Mouse (Mus musculus) G1E (cell line): ENCODE measurements around the gene Cfd. TPM values are rescaled to one million over a fixed set of nuclear protein-coding genes. Genes with fewer than 3 reads are reported as not detected.

Experiments used
- ATAC-seq: 2 replicates; pipeline ENCODE4 v1.8.0; 2016; ENCODE audit warnings: mild to moderate bottlenecking; ENCODE audit not compliant: insufficient number of reproducible peaks, poor library complexity, low FRiP score, severe bottlenecking; ENCODE audit errors: extremely low read depth
- DNase-seq: peaks from one replicate; pipeline ENCODE4 v3.0.0; 2012; ENCODE audit warnings: low spot score
- H3K27me3 ChIP-seq: 2 replicates; pipeline ENCODE4 v1.6.1; 2012; ENCODE audit warnings: mild to moderate bottlenecking, low read length, inconsistent platforms; ENCODE audit not compliant: insufficient read depth
- H3K36me3 ChIP-seq: replicated peaks from 2 replicates; pipeline ENCODE3; 2012; ENCODE audit warnings: mild to moderate bottlenecking, inconsistent platforms
- H3K4me1 ChIP-seq: 2 replicates; pipeline ENCODE4 v1.6.1; 2012; ENCODE audit warnings: low read depth, low read length, inconsistent platforms, mixed read lengths; ENCODE audit not compliant: insufficient read depth
- H3K4me3 ChIP-seq: 2 replicates; pipeline ENCODE4 v1.5.1; 2012; ENCODE audit warnings: low read depth, mild to moderate bottlenecking, inconsistent platforms, low read length, moderate library complexity, mixed read lengths
- H3K9me3 ChIP-seq: replicated peaks from 2 replicates; pipeline ENCODE4 v1.6.1; 2012; ENCODE audit warnings: inconsistent platforms
- CTCF ChIP-seq: IDR thresholded peaks from 2 replicates; pipeline ENCODE4 v1.5.1; 2012; ENCODE audit warnings: low read depth, low read length, inconsistent platforms, mixed read lengths
- GATA1 ChIP-seq: IDR thresholded peaks from 2 replicates; pipeline ENCODE4 v1.6.1; 2012; ENCODE audit warnings: borderline replicate concordance, low read length, inconsistent platforms, mixed read lengths
- GATA2 ChIP-seq: IDR thresholded peaks from 2 replicates; pipeline ENCODE4 v1.6.1; 2012; ENCODE audit warnings: low read depth, low read length, inconsistent platforms, borderline replicate concordance
- POLR2AphosphoS5 ChIP-seq: IDR thresholded peaks from 2 replicates; pipeline ENCODE4 v1.6.1; 2012; ENCODE audit warnings: low read depth, low read length, inconsistent platforms; ENCODE audit not compliant: insufficient replicate concordance
- TAL1 ChIP-seq: conservative IDR thresholded peaks from 2 replicates; pipeline ENCODE4 v1.6.1; 2012; ENCODE audit warnings: low read depth, low read length, inconsistent platforms, mixed read lengths
- polyA plus RNA-seq: library from polyadenylated mRNA; stranded (reverse); fragments of >175 nt; gene quantifications from 2 replicates; pipeline ENCODE4 v1.2.3, GENCODE M21; 2012
- total RNA-seq, 2 experiments: library from RNA; stranded (forward) in 1 of 2; stranded (reverse) in 1 of 2; fragments of 200-1000 nt in 1 of 2; fragments of >200 nt in 1 of 2; fragmentation: Nextera tagmentation in 1 of 2; gene quantifications; 2 replicates each; pipeline ENCODE4 v1.2.3; 2014 to 2017

Gene Cfd
- total and polyA plus RNA-seq, 3 experiments = not detected

GRCm38 (mm10) chr10:79914131-79914947 lies 23.7 kb downstream of the Cfd start:
- peaks cover 84% of the 10 kb centered on the region for H3K4me1 ChIP-seq
- peak overlapping the region; percentile 87; the same call in 1 of the 2 replicates for H3K4me3 ChIP-seq
- H3K27me3 ChIP-seq = no peaks in the 10 kb centered on the region; the same call in 1 of the 2 replicates
- no peaks in the 10 kb centered on the region for H3K9me3 ChIP-seq
- H3K36me3 ChIP-seq = peaks cover 51% of the 10 kb centered on the region
- DNase-seq (peak; percentile 80), ATAC-seq (peak; percentile 78)
- TF ChIP-seq TAL1 (peak; percentile 87), GATA1 (no peak)

DNA sequence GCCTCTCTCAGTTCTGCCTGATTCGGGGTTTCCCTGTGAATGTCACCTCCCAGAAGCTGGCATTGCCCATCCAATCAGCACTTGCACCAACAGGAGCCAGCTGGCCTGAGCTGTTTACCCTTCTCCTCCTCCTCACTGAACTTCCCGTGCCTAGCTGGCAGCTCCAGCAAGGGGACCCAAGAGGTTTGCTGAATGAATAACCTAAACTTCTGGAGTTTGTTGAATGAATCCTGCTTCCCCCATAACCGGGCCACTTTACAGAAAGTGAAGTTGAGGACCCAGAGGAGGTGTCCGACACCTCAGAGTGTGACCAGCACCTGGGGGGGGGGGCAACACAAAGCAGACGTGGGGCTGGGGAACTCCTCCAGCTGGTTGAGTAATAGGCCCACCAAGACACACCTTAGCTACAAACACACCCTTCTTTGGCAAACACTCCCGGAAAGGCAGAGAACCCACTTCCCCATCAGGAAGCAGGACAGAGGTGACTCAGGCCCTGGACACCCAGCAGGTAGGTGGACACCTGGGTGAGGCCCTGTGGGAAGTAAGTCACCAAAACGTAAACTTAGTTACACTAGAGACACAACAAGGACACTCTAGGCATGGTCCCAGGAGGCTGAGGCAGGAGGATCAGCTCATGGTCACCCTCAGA lies 24.4 kb downstream of the Cfd start:
- Histone ChIP-seq H3K4me3 (peak overlapping the region; percentile 87; the same call in 1 of the 2 replicates), H3K27me3 (no peaks in the 10 kb centered on the region; the same call in 1 of the 2 replicates), H3K36me3 (peaks cover 44% of the 10 kb centered on the region), H3K9me3 (no peaks in the 10 kb centered on the region), H3K4me1 (peaks cover 84% of the 10 kb centered on the region)
- no peak for DNase-seq
- no peak for TF ChIP-seq GATA1
- no peak for TF ChIP-seq POLR2AphosphoS5
- ATAC-seq = no peak

- peak overlapping the region; percentile 87 for H3K4me3 ChIP-seq
- peaks cover 7% of the 10 kb centered on the region for H3K9me3 ChIP-seq
- H3K4me1 ChIP-seq = peaks cover 92% of the 10 kb centered on the region
- H3K36me3 ChIP-seq = peaks cover 34% of the 10 kb centered on the region
- ATAC-seq (no peak), DNase-seq (no peak)
- H3K27me3 ChIP-seq = no peaks in the 10 kb centered on the region; the same call in 1 of the 2 replicates
- no peak for TF ChIP-seq GATA2
Observed at GRCm38 (mm10) chr10:79916081-79916480, 25.4 kb downstream of the Cfd start.

- peaks cover 25% of the 10 kb centered on the region for H3K36me3 ChIP-seq
- DNase-seq = peak; percentile 85
- peaks cover 15% of the 10 kb centered on the region for H3K9me3 ChIP-seq
- 0 out of 2 replicates have a peak, but pooled peaks have one; percentile 30 for ATAC-seq
- peaks cover 83% of the 10 kb centered on the region for H3K4me1 ChIP-seq
- H3K4me3 ChIP-seq = peak within 1 kb of the TSS; percentile 87
- H3K27me3 ChIP-seq = no peaks in the 10 kb centered on the region; the same call in 1 of the 2 replicates
- TF ChIP-seq CTCF = no peak
- no peak for TF ChIP-seq GATA1
- no peak for TF ChIP-seq TAL1
Observed at GRCm38 (mm10) chr10:79916808-79917531, 26.3 kb downstream of the Cfd start, which contains the start of gene Kiss1r. Kiss1r (plus strand) TSS chr10:79916971.

DNA sequence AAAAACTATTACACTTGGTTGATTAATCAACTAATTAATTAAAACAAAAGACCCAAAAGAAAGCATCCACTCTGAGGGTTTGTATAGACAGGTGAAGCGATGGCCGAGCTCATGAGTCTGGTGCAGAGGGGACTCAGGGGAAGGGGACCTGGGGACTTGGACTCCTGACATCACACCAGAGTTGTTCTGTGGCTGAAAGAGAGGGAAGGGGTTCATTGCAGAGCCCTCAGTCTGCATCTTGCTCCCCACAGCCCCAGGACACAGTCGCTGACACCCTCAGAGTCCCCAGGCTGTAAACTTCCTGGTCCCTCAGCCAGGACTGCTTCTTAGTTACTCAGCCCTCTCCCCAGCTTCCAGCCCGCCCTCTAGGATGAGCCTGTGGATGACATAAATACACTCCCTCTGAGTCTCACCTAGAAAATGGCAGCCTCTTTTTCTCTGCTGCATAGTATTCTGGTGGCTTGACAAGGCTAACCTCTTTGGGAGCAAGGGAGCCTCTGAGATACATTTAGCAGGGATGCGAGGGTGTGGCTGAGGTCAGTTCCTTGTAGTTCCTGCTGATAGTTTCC lies 27.0 kb downstream of the Cfd start:
- Histone ChIP-seq H3K4me1 (peaks cover 78% of the 10 kb centered on the region), H3K27me3 (no peaks in the 10 kb centered on the region; the same call in 1 of the 2 replicates), H3K4me3 (peak overlapping the region; percentile 87; the same call in 1 of the 2 replicates)

More for the DNA sequence above, 27.0 kb downstream of the Cfd start:
- Histone ChIP-seq H3K9me3 (peaks cover 15% of the 10 kb centered on the region), H3K36me3 (peaks cover 19% of the 10 kb centered on the region)
- ATAC-seq (no peak), DNase-seq (no peak)
- no peak for TF ChIP-seq GATA2
- TF ChIP-seq GATA1 = no peak
- no peak for TF ChIP-seq TAL1
- TF ChIP-seq POLR2AphosphoS5 = no peak
- no peak for TF ChIP-seq CTCF
